Comparison of ENCODE assay signal across 24 mouse cellular contexts in genomic region chr7:45689800-45690199, GRCm38 (mm10). TPM values are rescaled to one million over a fixed set of nuclear protein-coding genes. Genes with fewer than 3 reads are reported as not detected.
DNase-seq lines count a peak whose midpoint lies in the region; ATAC-seq lines count a peak whose summit lies in the region.
"Had no signal": no experiment of that assay in that cellular context is flagged by ENCODE, and none has a peak within 500 bp of the region (broad histone marks: within the 10 kb centered on the region; RNA-seq: fewer than 3 reads in every experiment).

No protein-coding gene starts in this region.

- peaks cover 6% of the 10 kb centered on the region; the same call in 1 of the 2 replicates for H3K27me3 ChIP-seq in heart, embryonic 10.5 days (ENCODE audit: insufficient read depth, poor library complexity, severe bottlenecking)
- H3K27me3 ChIP-seq in heart, embryonic 16.5 days (ENCODE audit: control insufficient read depth, insufficient read depth, low read length): no peaks in the 10 kb centered on the region
- H3K27me3 ChIP-seq: lung, embryonic 15.5 days; Patski had no signal

- intact Hi-C loops in heart, postnatal 25 days (cut with DNase I): loop anchor here (10.0 kb wide), 1 partner anchor 215 kb away; no protein-coding TSS in a partner anchor
- intact Hi-C loops in heart, postnatal 14 days (cut with DNase I): no loop called here

- H3K9me3 ChIP-seq in heart, embryonic 10.5 days: no peaks in the 10 kb centered on the region
- no peaks in the 10 kb centered on the region for H3K9me3 ChIP-seq in heart, embryonic 16.5 days (replicated peaks; ENCODE audit: control insufficient read depth, low read length)
- H3K9me3 ChIP-seq: forebrain, embryonic 10.5 days; lung, embryonic 15.5 days had no signal

- no peak for DNase-seq in heart, embryonic 10.5 days (ENCODE audit: low spot score)
- DNase-seq in heart, postnatal 25 days (ENCODE audit: low spot score): no peak
- no peak for DNase-seq in heart, postnatal 14 days
- DNase-seq in kidney, postnatal 36 days: peak; percentile 30 to 57
- DNase-seq in kidney, postnatal 4 days: no peak
- DNase-seq: cerebellum, adult 9-10 months; gastrocnemius, postnatal 10 days; lung, postnatal 36 days; midbrain, embryonic 14.5 days had no signal

- H3K27ac ChIP-seq in heart, embryonic 10.5 days: peak overlapping the region; percentile 72
- peak overlapping the region; percentile 4 for H3K27ac ChIP-seq in heart, embryonic 16.5 days (ENCODE audit: low read length)
- H3K27ac ChIP-seq: forebrain, embryonic 10.5 days; hindbrain, embryonic 14.5 days; left cerebral cortex, adult 2 months; liver, embryonic 14.5 days; lung, embryonic 15.5 days had no signal

- peak; percentile 42; the same call in 1 of the 2 replicates for ATAC-seq in heart, embryonic 16.5 days (replicated peaks; ENCODE audit: extremely low read depth, insufficient read depth, low FRiP score)
- no peak for ATAC-seq in megakaryocyte progenitor cell, adult 5-6 weeks (replicated peaks; ENCODE audit: poor library complexity)
- ATAC-seq: forebrain, embryonic 16.5 days; inflammation-experienced regulatory T-cells, adult 6 months; Patski had no signal

- no peak overlapping the region for H3K9ac ChIP-seq in heart, embryonic 16.5 days (ENCODE audit: low read length)
- H3K9ac ChIP-seq: hindbrain, embryonic 14.5 days; liver, embryonic 14.5 days; lung, embryonic 15.5 days had no signal

- H3K4me2 ChIP-seq in heart, embryonic 16.5 days (ENCODE audit: low read depth, low read length): no peak overlapping the region
- H3K4me2 ChIP-seq: hindbrain, embryonic 14.5 days; lung, embryonic 15.5 days had no signal

- H3K4me3 ChIP-seq in heart, embryonic 10.5 days: no peak overlapping the region
- H3K4me3 ChIP-seq in heart, embryonic 16.5 days (ENCODE audit: low read length): no peak overlapping the region
- H3K4me3 ChIP-seq: forebrain, embryonic 10.5 days; left cerebral cortex, adult 2 months; lung, embryonic 15.5 days had no signal

- peaks cover 57% of the 10 kb centered on the region for H3K4me1 ChIP-seq in heart, embryonic 10.5 days
- H3K4me1 ChIP-seq in heart, embryonic 16.5 days (ENCODE audit: control insufficient read depth, insufficient read depth, low read length): peaks cover 15% of the 10 kb centered on the region

- H3K36me3 ChIP-seq in heart, embryonic 10.5 days: no peaks in the 10 kb centered on the region
- no peaks in the 10 kb centered on the region for H3K36me3 ChIP-seq in heart, embryonic 16.5 days (ENCODE audit: control insufficient read depth, insufficient read depth)
- H3K36me3 ChIP-seq: forebrain, embryonic 10.5 days; G1E; lung, embryonic 15.5 days had no signal

- WGBS in heart, embryonic 10.5 days: 16% methylated on average over 11 of the region's 11 CpGs
- 16% methylated on average over 11 of the region's 11 CpGs for WGBS in heart, embryonic 16.5 days

RNA-seq across cellular contexts. Expression of gene Sec1, which starts 4.4 kb away (rescaled TPM):
- 0.51 and 0.75 TPM in 2 replicates for polyA plus RNA-seq in heart, embryonic 10.5 days (2016; fragmentation: Nextera tagmentation; extraction: Ambion mirVana)
- under 1 TPM in 1 of 2 experiments, not detected in 1; 0.16 TPM for total RNA-seq in heart, postnatal 25 days (2021)
- 0.33 and 0.65 TPM in 2 replicates for polyA plus RNA-seq in heart, embryonic 16.5 days (2015; fragmentation: Nextera tagmentation; extraction: Ambion mirVana)
- total RNA-seq in heart, postnatal 14 days (2021): under 1 TPM in 1 of 2 experiments, not detected in 1; 0.12 TPM
- total RNA-seq in megakaryocyte progenitor cell, adult 5-6 weeks (2015): not detected in 2 replicates
- not detected in 2 replicates for total RNA-seq in megakaryocyte progenitor cell, adult 5-6 weeks (2017)
- total RNA-seq: common myeloid progenitor, adult 5-6 weeks; G1E; granulocyte monocyte progenitor cell, adult 5-6 weeks; megakaryocyte-erythroid progenitor cell, adult 5-6 weeks had no signal

RNA-seq across cellular contexts. Expression of gene Ntn5, which starts 6.0 kb away (rescaled TPM):
- polyA plus RNA-seq in heart, embryonic 10.5 days (2016; fragmentation: Nextera tagmentation; extraction: Ambion mirVana): 0.13 and 0.14 TPM in 2 replicates
- under 1 TPM; 0.14 to 0.29 TPM for total RNA-seq in heart, postnatal 25 days (2021)
- polyA plus RNA-seq in heart, embryonic 16.5 days (2015; fragmentation: Nextera tagmentation; extraction: Ambion mirVana): 0.22 and 0.36 TPM in 2 replicates
- under 1 TPM; 0.12 to 0.24 TPM for total RNA-seq in heart, postnatal 14 days (2021)
- total RNA-seq in megakaryocyte progenitor cell, adult 5-6 weeks (2015): not detected in 2 replicates
- total RNA-seq in megakaryocyte progenitor cell, adult 5-6 weeks (2017): not detected in 2 replicates
- total RNA-seq: common myeloid progenitor, adult 5-6 weeks; G1E; granulocyte monocyte progenitor cell, adult 5-6 weeks; megakaryocyte-erythroid progenitor cell, adult 5-6 weeks had no signal
- polyA plus RNA-seq: inflammation-experienced regulatory T-cells, adult 6 months; liver, embryonic 14.5 days had no signal

RNA-seq across cellular contexts. Expression of gene Car11, which starts 9.8 kb away (rescaled TPM):
- 3.1 and 5.1 TPM in 2 replicates for polyA plus RNA-seq in heart, embryonic 10.5 days (2016; fragmentation: Nextera tagmentation; extraction: Ambion mirVana)
- total RNA-seq in heart, postnatal 25 days (2021): 1 to 10 TPM; 2.5 to 3.8 TPM
- polyA plus RNA-seq in heart, embryonic 16.5 days (2015; fragmentation: Nextera tagmentation; extraction: Ambion mirVana): 4.2 and 5.1 TPM in 2 replicates
- total RNA-seq in heart, postnatal 14 days (2021): 1 to 10 TPM; 4.3 to 6.6 TPM
- total RNA-seq in megakaryocyte progenitor cell, adult 5-6 weeks (2015): not detected in 2 replicates
- total RNA-seq in megakaryocyte progenitor cell, adult 5-6 weeks (2017): not detected in 2 replicates
- total RNA-seq: common myeloid progenitor, adult 5-6 weeks; granulocyte monocyte progenitor cell, adult 5-6 weeks; megakaryocyte-erythroid progenitor cell, adult 5-6 weeks had no signal

RNA-seq across cellular contexts. Expression of gene Dbp, which starts 15.1 kb away (rescaled TPM):
- 2.7 and 3.2 TPM in 2 replicates for polyA plus RNA-seq in heart, embryonic 10.5 days (2016; fragmentation: Nextera tagmentation; extraction: Ambion mirVana)
- total RNA-seq in heart, postnatal 25 days (2021): 100 to 1,000 TPM in 1 of 2 experiments, 10 to 100 TPM in 1; 13.6 to 153 TPM
- 3.0 and 3.6 TPM in 2 replicates for polyA plus RNA-seq in heart, embryonic 16.5 days (2015; fragmentation: Nextera tagmentation; extraction: Ambion mirVana)
- total RNA-seq in heart, postnatal 14 days (2021): 10 to 100 TPM; 24.7 to 27.1 TPM
- total RNA-seq in megakaryocyte progenitor cell, adult 5-6 weeks (2015): 3.6 and 5.6 TPM in 2 replicates
- 6.2 and 7.2 TPM in 2 replicates for total RNA-seq in megakaryocyte progenitor cell, adult 5-6 weeks (2017)

RNA-seq across cellular contexts. Expression of gene Fut2, which starts 23.6 kb away (rescaled TPM):
- polyA plus RNA-seq in heart, embryonic 10.5 days (2016; fragmentation: Nextera tagmentation; extraction: Ambion mirVana): 1.1 and 1.3 TPM in 2 replicates
- under 1 TPM; 0.47 to 0.78 TPM for total RNA-seq in heart, postnatal 25 days (2021)
- polyA plus RNA-seq in heart, embryonic 16.5 days (2015; fragmentation: Nextera tagmentation; extraction: Ambion mirVana): 1.5 and 1.6 TPM in 2 replicates
- under 1 TPM; 0.37 to 0.69 TPM for total RNA-seq in heart, postnatal 14 days (2021)
- not detected in 2 replicates for total RNA-seq in megakaryocyte progenitor cell, adult 5-6 weeks (2015)
- total RNA-seq in megakaryocyte progenitor cell, adult 5-6 weeks (2017): not detected in 2 replicates
- total RNA-seq: common myeloid progenitor, adult 5-6 weeks; megakaryocyte-erythroid progenitor cell, adult 5-6 weeks had no signal
- polyA plus RNA-seq: embryonic facial prominence, embryonic 11.5 days; G1E; inflammation-experienced regulatory T-cells, adult 6 months; liver, embryonic 14.5 days had no signal

Comparison
In these comparisons a context has a peak if more than half of its experiments do, and no peak if none do; other contexts are left out.
1. DNase-seq: peak in kidney, postnatal 36 days (2 of 2); none in heart, embryonic 10.5 days (single experiment), heart, postnatal 25 days (single experiment), heart, postnatal 14 days (0 of 2) and kidney, postnatal 4 days (0 of 2).